Mouse (Mus musculus): ENCODE data around the gene Ripk1.

The Ripk1 gene

DNA sequence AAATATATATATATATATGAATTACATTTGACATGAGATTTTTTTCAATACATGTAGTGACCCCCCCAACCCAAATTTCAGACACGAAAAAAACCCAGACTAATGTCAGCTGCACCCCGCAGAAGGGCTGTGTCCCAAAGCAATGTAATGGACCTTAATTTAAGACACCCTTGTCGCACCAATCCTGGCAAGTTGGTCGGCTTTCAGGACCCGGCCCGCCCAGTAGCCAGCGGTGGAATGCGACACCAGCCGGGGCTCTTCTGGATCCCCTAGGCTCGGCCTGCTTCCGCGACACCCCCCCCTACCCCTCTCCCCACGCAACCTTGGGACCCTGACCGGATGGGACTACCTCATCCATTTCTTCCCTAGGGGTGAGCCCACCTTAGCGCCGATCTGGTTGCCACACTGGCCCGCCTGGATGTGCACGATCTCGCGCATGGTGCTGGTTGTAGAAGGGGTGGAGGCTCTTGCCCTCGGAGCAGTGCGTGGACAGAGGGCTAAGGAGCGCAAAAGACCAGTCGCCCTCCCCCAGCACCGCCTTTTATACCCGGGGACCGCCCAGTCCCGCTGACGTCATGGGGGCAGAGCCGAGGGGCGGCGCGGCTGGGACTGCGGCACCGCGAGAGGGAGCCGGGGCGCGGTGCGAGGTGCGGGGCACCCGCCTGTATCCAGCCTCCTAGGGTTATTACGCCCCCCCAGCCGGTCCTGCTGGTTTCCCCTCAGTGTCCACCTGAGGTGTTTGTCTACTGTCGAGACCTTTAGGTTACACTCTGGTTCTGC, 75.5 kb downstream of the Ripk1 start, which contains the start of gene Tubb2a:
Gene Tubb2a, minus strand, starts transcription at position 516 of the 780 bp plus-strand sequence.
- DNase-seq (ENCODE audit: low read depth): no peak

DNA sequence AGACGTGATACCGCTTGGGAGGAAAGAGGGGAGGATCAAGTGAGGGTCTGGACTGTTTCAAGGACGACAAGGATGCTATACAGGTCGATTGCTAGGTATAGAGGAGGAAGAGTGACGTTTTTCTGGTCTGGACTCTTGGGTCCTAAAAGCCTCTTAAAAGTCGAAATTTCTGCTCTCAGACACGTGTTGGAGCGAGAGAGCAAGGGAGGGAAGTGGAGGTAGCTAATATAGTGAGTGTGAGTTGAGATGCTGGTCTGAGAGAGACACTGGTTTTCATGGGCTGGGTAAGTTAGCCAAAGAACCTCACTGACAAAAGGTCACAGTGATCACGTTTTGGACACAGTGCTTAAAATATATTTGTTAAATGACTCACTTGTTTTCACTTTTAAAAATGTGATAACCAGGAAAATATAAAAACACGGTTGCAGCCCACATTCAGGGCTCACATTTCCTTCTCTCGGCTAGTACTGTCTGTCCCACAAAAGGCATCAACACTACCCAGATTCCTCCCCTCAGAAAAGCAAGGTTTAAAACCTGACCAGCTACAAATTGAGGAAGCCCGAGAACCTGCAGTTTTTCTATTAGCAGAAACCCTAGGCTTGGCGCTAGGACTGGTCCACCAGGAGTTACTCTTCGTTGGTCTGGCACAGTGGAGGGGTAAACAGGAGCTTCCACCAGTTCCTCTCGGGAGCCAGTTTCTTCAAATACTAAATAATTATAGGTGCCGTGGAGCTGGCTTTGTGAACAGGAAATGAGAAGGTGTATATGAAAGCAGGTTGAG, 76.5 kb downstream of the Ripk1 start:
- no peak for DNase-seq (ENCODE audit: low read depth)

DNA sequence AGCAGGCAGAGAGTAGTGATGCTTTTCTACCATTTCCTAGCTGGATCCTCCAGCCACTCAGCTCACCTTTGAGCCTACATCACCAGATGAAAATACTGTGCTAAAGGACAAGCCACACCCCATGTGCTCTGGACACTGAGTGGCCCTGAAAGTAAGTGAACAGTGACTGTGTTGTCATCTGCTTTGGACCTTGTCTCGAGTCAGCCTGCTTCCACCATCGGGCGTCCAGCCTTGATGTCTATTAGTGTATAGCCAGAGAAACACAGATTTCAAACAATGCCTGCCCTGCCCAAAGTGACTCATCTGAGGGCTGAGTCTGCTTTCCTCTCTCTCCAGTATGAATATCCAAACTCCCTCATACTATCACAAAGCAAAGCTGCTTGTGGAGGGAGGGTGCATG, 77.6 kb downstream of the Ripk1 start:
- DNase-seq (ENCODE audit: low read depth): no peak

DNA sequence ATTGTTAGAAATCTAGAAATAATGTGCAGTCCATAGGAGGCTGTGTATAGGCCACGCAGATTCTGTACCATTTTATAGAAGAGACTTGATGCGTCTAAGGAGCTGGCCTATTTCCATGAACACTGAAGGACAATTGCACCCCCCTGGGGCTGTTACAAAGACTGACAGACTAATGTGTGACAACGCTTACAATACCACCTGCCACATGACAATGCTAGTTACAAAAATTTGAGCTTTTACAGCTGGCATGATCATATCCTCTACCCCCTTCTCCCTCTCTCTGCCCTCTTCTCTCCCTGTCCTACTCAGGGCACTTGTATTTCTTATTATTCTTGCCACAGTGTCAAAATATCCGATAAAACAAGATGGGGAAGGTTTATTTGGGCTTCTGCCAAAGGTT, 79.8 kb downstream of the Ripk1 start:
- no peak for DNase-seq (ENCODE audit: low read depth)

GRCm38 (mm10) chr13:34084026-34084750, 82.0 kb downstream of the Ripk1 start:
- DNase-seq (ENCODE audit: low read depth): no peak

All from 416B (cell line).